In the genomic region with DNA sequence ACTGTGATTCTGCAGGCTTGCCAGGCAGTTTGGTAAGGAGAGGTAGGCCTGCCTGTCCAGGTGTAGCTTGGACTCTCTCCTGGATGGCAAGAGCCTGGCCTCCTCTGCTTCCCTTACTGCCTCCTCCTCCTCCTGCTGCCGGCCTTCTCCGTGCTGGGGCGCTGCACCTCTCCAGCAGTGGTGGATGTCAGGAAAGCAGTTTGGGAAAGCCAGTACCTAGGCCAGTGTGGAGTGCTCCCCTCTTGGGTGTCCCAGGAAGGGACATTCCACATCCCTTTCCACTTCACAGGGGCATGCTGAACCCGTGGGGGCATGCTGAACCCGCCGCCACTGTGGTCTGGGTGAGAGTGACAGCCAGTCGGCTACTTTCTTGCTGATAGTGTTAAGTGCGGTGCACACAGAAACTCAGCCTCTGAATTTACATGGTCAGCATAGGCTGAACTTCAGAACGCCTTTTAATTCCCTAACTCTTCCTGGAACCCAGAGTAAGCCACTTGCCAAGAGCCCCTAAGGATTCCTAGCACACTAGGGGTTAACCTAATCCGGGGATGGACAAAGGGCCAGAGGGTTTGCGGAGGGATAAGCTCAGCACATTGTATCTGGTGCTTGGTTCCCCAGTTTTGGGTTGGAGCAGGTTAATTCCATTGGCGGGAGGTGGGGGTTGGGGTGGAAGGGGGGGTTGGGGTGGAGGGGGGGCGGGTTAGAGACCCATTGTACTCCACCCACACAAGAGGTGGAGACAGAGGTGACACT, we compare ENCODE assay signal across 8 mouse cellular contexts. TPM values are rescaled to one million over a fixed set of nuclear protein-coding genes. Genes with fewer than 3 reads are reported as not detected.
DNase-seq lines count a peak whose midpoint lies in the region; ATAC-seq and TF ChIP-seq lines count a peak whose summit lies in the region.

No protein-coding gene starts in this region.

- H3K9ac ChIP-seq in forebrain, embryonic 13.5 days = peak overlapping the region; percentile 96
- H3K9ac ChIP-seq in limb, embryonic 13.5 days = peak overlapping the region; percentile 91
- H3K9ac ChIP-seq in heart, adult 2 months (ENCODE audit: low read depth, low read length) = no peak overlapping the region

- intact Hi-C loops in heart, adult 2 months (cut with DNase I) = no loop called here

- no peak for TF ChIP-seq CTCF in lung, adult 2 months (IDR thresholded peaks at IDR 0.05; ENCODE audit: insufficient read depth, low read length)
- TF ChIP-seq CTCF in small intestine, adult 2 months (IDR thresholded peaks at IDR 0.05; ENCODE audit: extremely low read depth, insufficient read length, insufficient replicate concordance, low read depth, low read length) = no peak
- no peak for TF ChIP-seq CTCF in heart, adult 2 months (IDR thresholded peaks at IDR 0.05)

- no peak for TF ChIP-seq POLR2A in lung, adult 2 months (IDR thresholded peaks at IDR 0.05; ENCODE audit: borderline replicate concordance, extremely low read depth, low read depth, low read length)
- TF ChIP-seq POLR2A in small intestine, adult 2 months (IDR thresholded peaks at IDR 0.05; ENCODE audit: low read depth, low read length) = no peak
- TF ChIP-seq POLR2A in heart, adult 2 months (IDR thresholded peaks at IDR 0.05; ENCODE audit: insufficient read depth, low read depth, low read length) = no peak

- ATAC-seq in forebrain, embryonic 13.5 days = no peak
- ATAC-seq in limb, embryonic 13.5 days (ENCODE audit: low FRiP score, low read depth) = no peak

- H3K4me1 ChIP-seq in lung, adult 2 months (ENCODE audit: control insufficient read depth, insufficient read depth, low read length) = 0 out of 2 replicates have a peak, but pooled peaks cover 3% of the 10 kb centered on the region
- H3K4me1 ChIP-seq in forebrain, embryonic 13.5 days = peaks cover 71% of the 10 kb centered on the region
- H3K4me1 ChIP-seq in limb, embryonic 13.5 days = peaks cover 47% of the 10 kb centered on the region
- peaks cover 19% of the 10 kb centered on the region for H3K4me1 ChIP-seq in small intestine, adult 2 months (ENCODE audit: control insufficient read depth, insufficient read depth, insufficient read length, low read length)
- H3K4me1 ChIP-seq in heart, adult 2 months (ENCODE audit: control insufficient read depth, insufficient read depth, low read length) = peaks cover 3% of the 10 kb centered on the region

- DNase-seq in lung, adult 2 months = no peak
- DNase-seq in lung, adult 18-20 months = no peak
- no peak for DNase-seq in adrenal gland, postnatal 25 days
- DNase-seq in right cerebral cortex, postnatal 10 days (ENCODE audit: low spot score in 2 of 2) = no peak
- DNase-seq in heart, adult 2 months = no peak

- 46% methylated on average over 13 of the region's 13 CpGs for WGBS in lung, adult 2 months
- WGBS in forebrain, embryonic 13.5 days = 0% methylated on average over 13 of the region's 13 CpGs
- 10% methylated on average over 13 of the region's 13 CpGs for WGBS in limb, embryonic 13.5 days
- WGBS in small intestine, adult 2 months = 58% methylated on average over 13 of the region's 13 CpGs
- 40% methylated on average over 13 of the region's 13 CpGs for WGBS in heart, adult 2 months

- H3K79me2 ChIP-seq in heart, adult 2 months (replicated peaks; ENCODE audit: control insufficient read depth, insufficient read depth, low read length) = no peaks in the 10 kb centered on the region

- TF ChIP-seq EP300 in heart, adult 2 months (IDR thresholded peaks at IDR 0.05; ENCODE audit: insufficient read depth, low read depth, low read length) = no peak

- peak overlapping the region; percentile 91 for H3K4me2 ChIP-seq in forebrain, embryonic 13.5 days
- H3K4me2 ChIP-seq in limb, embryonic 13.5 days (replicated peaks) = peak overlapping the region; percentile 98

- H3K9me3 ChIP-seq in forebrain, embryonic 13.5 days (replicated peaks) = no peaks in the 10 kb centered on the region
- H3K9me3 ChIP-seq in limb, embryonic 13.5 days = no peaks in the 10 kb centered on the region

- H3K36me3 ChIP-seq in forebrain, embryonic 13.5 days (ENCODE audit: poor library complexity, severe bottlenecking) = no peaks in the 10 kb centered on the region
- H3K36me3 ChIP-seq in limb, embryonic 13.5 days = no peaks in the 10 kb centered on the region
- H3K36me3 ChIP-seq in small intestine, adult 2 months (ENCODE audit: control insufficient read depth, insufficient read depth, low read length) = no peaks in the 10 kb centered on the region
- no peaks in the 10 kb centered on the region for H3K36me3 ChIP-seq in heart, adult 2 months (ENCODE audit: control insufficient read depth, insufficient read depth, low read length)

- peak overlapping the region; percentile 79 for H3K4me3 ChIP-seq in lung, adult 2 months (replicated peaks; ENCODE audit: extremely low read depth, low read depth, low read length)
- peak overlapping the region; percentile 94 for H3K4me3 ChIP-seq in forebrain, embryonic 13.5 days
- peak overlapping the region; percentile 81 for H3K4me3 ChIP-seq in limb, embryonic 13.5 days
- H3K4me3 ChIP-seq in small intestine, adult 2 months (ENCODE audit: low read depth, low read length) = peak overlapping the region; percentile 81
- H3K4me3 ChIP-seq in heart, adult 2 months = no peak overlapping the region

- no peaks in the 10 kb centered on the region for H3K27me3 ChIP-seq in forebrain, embryonic 13.5 days
- peaks cover 29% of the 10 kb centered on the region for H3K27me3 ChIP-seq in limb, embryonic 13.5 days
- 0 out of 2 replicates have a peak, but pooled peaks cover 3% of the 10 kb centered on the region for H3K27me3 ChIP-seq in small intestine, adult 2 months (ENCODE audit: control insufficient read depth, insufficient read depth, low read length)
- peaks cover 7% of the 10 kb centered on the region for H3K27me3 ChIP-seq in heart, adult 2 months (ENCODE audit: control insufficient read depth, insufficient read depth, low read length)

- H3K27ac ChIP-seq in forebrain, embryonic 13.5 days = peak overlapping the region; percentile 45
- no peak overlapping the region for H3K27ac ChIP-seq in limb, embryonic 13.5 days
- no peak overlapping the region for H3K27ac ChIP-seq in small intestine, adult 2 months (ENCODE audit: insufficient read depth, low read depth, low read length)
- no peak overlapping the region for H3K27ac ChIP-seq in heart, adult 2 months

RNA-seq across cellular contexts. Expression of a gene that starts 2.3 kb away (rescaled TPM):
- polyA plus RNA-seq in lung, adult 2 months (2012; rRNA removed) = 26.4 and 28.2 TPM in 2 replicates
- polyA plus RNA-seq in forebrain, embryonic 13.5 days (2015; fragmentation: Nextera tagmentation; extraction: Ambion mirVana) = 8.8 and 10.0 TPM in 2 replicates
- polyA plus RNA-seq in limb, embryonic 13.5 days (2015; fragmentation: Nextera tagmentation; extraction: Ambion mirVana) = 6.5 and 6.6 TPM in 2 replicates
- polyA plus RNA-seq in small intestine, adult 2 months (2012; rRNA removed) = 8.6 and 15.3 TPM in 2 replicates
- total RNA-seq in adrenal gland, postnatal 25 days (2021) = 23.6 and 25.7 TPM in 2 replicates
- total RNA-seq in heart, adult 2 months (2021) = 1 to 10 TPM; 2.0 to 4.6 TPM
- 2.4 and 2.9 TPM in 2 replicates for polyA plus RNA-seq in heart, adult 2 months (2012; rRNA removed)
